Mouse (Mus musculus) B cell, adult 62 days (primary cell): ENCODE results near the gene Gm10775. TPM values are rescaled to one million over a fixed set of nuclear protein-coding genes. Genes with fewer than 3 reads are reported as not detected.

ENCODE experiments used
- total RNA-seq: library from RNA; stranded (reverse); gene quantifications from 4 replicates; pipeline ENCODE4 v1.2.4, GENCODE M21; 2023

Gene Gm10775
- total RNA-seq = not detected in 4 replicates

DNA sequence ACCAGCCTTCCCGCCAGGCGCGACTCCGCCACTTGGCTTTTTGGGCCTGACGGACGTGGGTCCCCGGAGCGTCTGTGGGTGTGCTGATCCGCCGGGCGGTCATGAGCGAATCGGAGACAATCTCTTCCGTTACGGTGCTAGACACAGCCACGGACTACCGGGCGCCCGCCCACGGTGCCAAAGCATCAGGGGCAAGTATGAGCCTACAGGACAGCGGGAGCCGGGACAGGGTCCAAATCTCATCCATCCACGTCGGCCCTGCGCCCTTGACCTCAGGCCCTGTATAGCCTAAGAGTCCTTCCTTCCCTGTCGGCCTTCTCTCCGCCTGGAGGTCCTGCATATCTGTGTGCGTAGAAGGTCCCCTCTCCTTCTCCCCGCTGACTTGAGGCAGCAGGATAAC is at the start of gene Gm10775:
Gene Gm10775, plus strand, starts transcription at position 301 of the 400 bp plus-strand sequence.

DNA sequence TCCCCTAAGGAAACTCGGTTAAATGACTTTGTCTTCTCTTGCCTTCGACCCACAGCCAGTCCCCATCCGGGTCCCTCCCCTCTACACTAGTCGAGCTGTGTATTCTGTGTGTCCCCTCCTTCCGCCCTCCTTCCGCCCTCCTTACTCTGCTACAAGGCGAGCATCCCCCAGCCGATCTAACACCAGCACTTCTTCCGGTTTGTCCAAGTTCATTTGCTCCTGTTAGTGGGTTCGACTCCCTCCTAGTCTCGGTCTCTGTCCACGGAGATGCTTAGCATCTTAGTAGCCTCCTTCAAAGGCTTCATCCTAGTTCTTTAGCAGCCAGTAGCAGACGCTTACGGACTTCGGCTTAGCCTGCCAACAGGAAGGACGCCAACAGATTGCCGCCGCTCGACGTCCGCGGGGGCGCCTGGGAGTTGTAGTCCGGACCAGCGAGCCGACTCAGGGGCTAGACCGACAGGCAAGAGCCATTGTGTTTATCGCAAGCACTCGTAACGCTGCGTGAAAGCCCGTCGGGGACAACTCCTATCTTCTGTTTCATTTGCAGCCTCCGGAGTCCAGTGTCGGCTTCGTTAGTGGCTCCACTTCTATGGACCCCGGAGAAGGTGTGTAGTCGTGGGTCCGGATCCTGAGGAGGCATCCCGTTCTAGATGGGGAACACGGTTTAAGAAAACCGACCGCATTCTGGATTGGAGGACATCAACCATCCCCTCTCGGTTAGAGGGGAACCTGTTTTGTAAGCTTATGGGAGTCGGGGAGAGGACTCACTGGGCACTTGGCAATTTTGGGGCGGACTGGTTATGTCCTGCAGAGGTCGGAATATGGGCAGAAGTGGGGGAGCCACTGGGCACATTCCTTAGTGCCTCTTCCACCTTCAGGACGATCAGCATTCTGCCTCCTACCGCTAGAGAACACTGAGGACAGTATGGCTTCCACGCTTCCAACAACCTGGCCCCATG is 19.3 kb downstream of the Gm10775 start, which contains the start of gene Zfp369:
Gene Zfp369, plus strand, starts transcription at position 432 of the 959 bp plus-strand sequence.

Other genes with a start within 250 kb of the Gm10775 start
- gene Spata31d1c, start 226.5 kb upstream of the Gm10775 start, total RNA-seq = not detected in 4 replicates
- 0.43 to 0.78 TPM (median 0.75 TPM) in 3 of 4 replicates, not detected in the other for gene Prss47, start 206.8 kb upstream of the Gm10775 start, total RNA-seq
- 39.8 to 55.1 TPM (median 51.7 TPM) in 4 replicates for gene Mfsd14b, start 146.6 kb upstream of the Gm10775 start, total RNA-seq
- gene Olfr465-ps1, start 121.5 kb upstream of the Gm10775 start, total RNA-seq = not detected in 4 replicates
- gene Olfr466, start 109.3 kb upstream of the Gm10775 start, total RNA-seq = not detected in 4 replicates
- gene Nlrp4f, start 53.6 kb upstream of the Gm10775 start, total RNA-seq = not detected in 4 replicates
- 35.9 to 42.8 TPM (median 39.8 TPM) in 4 replicates for gene Zfp369, start 19.3 kb downstream of the Gm10775 start, total RNA-seq